Mouse (Mus musculus) hematopoietic stem cell, adult 5-6 weeks (primary cell): Measurements from ENCODE around the gene Pi16. TPM values are rescaled to one million over a fixed set of nuclear protein-coding genes. Genes with fewer than 3 reads are reported as not detected.
A peak's percentile ranks its signal among the peaks of the same experiment; 100 is the strongest.
"Not testable (repeated sequence)": the region's sequence is repeated elsewhere in the genome, so short reads cannot be mapped to it uniquely, and the experiment has no call there.

ENCODE experiments used
- ATAC-seq, 2 experiments: fragments of 125-278 bp in 1 of 2; replicated peaks in 1 of 2; 2 replicates each; pipeline ENCODE4 v1.8.0; 2016 to 2017; ENCODE audit warnings: inconsistent platforms in 2 of 2, mild to moderate bottlenecking in 2 of 2, moderate number of reproducible peaks in 2 of 2, low read depth in 1 of 2, moderate TSS enrichment in 1 of 2; ENCODE audit not compliant: low FRiP score in 2 of 2, poor library complexity in 2 of 2, severe bottlenecking in 2 of 2, insufficient read depth in 1 of 2, low TSS enrichment in 1 of 2
- total RNA-seq: library from RNA; stranded (forward); fragments of 172-1452, 232-1000 nt; gene quantifications from 2 replicates; pipeline ENCODE4 v1.2.3, GENCODE M21; 2017

The Pi16 gene
- total RNA-seq, 1 experiment from 2014 or later, result 1.8 TPM

DNA sequence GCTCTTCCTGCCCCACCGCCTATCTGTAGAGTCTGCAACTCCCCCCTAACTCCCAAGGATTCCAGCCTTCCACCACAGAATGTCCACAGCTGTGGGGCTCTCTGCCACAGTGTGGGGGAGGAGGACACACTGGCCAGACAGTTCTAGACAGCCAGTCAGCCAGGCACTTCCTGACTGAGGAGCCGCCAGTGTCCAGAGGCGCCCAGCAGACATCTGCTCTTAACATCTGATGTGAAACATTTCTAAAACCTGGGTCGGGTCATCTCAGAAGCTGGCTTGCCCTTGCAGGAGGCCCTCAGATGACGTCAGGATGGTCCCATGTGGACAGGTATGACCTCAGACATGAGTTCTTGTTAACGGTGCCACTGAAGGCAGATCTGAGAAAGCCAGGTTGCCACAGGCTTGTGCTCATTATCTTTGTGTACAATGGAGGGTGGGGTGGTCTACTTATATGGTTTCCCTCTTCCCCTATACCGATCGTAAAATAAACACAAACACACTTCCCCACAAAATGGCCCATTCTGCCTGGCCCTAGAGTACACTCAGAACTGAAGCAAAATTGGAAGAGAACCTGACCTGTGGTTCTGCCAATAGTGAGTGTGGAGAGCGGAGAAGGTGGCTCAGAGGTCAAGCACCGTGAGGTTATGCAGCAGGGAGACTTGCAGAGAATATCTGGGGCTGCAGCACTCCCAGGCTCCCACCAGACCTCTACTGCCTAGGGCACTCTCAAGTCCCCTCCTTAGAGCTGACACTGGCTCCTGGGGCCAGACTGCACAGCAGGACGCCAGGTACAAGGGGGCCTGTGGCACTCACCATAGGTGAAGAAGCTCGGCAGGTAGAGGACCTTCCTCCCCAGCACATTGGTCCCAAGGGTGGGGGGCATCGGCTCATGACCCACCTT lies 24.8 kb downstream of the Pi16 start:
- no peak for ATAC-seq

DNA sequence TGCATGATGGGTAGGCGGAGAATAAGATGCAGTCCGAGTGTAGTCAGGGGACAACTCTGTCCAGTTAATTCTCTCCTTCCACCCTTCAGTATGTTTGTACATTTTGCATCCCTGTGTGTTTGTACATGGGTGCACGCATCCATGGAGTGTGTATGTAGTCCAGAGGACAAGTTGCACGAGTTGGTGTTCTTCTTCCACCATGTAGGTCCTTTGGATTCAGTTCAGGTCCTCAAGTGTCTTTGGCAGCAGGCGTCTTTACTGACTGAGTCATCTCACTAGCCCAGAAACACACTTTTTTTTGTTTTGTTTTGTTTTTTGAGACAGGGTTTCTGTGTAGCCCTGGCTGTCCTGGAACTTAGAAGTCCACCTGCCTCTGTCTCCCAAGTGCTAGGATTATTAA lies 25.8 kb downstream of the Pi16 start:
- ATAC-seq, result no peak

DNA sequence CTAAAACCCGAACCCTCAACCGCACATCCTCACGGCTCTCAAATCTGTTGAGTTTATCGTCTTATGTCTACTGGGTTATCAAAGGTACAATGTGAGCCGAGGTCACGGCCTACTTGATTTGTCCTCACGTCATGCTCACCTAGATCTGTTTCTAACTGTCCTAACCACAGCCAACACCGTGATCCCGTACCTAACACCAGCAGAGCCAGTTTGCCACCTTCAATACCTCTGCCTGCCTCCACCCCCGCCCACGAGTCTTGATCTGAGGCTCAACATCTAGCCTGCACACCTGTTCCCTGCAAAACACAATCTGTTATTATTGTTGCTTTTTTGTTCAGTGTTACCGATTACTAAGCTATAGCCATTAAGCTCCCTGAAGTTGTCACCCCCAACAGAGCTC lies 27.8 kb downstream of the Pi16 start:
- no peak for ATAC-seq

DNA sequence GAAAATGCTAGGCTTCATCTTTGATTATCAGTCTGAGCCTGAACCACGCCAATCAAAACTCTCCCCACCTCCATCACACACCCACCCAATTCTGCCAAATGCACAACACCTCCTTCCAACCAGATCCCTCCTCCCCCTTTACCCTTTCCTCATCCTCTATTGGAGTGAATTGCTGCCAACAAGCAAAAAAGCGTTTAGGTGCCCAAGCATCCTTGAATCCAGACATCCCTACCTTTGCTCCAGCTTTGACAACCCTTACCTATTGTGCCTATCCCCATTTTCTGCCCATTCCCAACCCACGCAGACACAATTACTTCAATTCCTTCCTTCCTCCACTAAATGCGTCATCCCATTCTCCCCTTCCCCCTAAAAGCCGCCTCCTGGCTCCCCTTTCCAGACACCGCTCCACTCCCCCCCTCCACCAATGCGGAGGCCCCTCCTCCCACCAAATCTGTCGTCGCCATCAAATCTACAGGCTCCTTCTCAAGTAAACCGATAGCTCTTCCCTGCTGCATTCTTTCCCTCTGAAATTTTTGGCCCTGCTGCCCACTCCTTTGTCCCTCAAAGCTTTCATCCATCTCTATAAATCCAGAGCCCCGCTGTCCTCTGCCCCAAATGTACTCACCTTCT lies 29.1 kb downstream of the Pi16 start:
- ATAC-seq, result no peak

DNA sequence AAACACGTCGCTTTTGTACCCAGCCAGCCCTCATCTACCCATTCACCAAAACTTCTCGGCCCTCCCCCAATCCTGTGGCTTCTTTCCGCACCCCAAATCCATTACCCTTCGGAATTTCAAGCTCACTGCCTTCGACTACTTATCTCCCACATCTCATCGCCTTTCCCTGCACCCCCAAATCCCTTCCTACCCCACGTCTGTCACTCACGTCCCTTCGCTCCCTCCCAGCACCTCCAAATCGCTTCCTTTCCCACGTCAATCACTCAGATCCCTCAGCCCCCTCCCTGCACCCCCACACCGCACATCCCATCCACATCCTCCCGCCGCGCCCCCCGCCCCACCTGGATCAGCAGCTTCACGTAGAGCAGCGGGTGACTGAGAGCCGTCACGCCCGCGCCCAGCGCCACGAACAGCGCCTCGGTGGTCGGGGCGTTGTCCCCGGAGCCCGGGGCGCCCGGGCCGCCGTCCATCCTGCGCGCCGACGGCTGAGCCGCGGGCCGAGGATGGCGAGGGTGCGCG lies 29.7 kb downstream of the Pi16 start:
- ATAC-seq, result no peak

DNA sequence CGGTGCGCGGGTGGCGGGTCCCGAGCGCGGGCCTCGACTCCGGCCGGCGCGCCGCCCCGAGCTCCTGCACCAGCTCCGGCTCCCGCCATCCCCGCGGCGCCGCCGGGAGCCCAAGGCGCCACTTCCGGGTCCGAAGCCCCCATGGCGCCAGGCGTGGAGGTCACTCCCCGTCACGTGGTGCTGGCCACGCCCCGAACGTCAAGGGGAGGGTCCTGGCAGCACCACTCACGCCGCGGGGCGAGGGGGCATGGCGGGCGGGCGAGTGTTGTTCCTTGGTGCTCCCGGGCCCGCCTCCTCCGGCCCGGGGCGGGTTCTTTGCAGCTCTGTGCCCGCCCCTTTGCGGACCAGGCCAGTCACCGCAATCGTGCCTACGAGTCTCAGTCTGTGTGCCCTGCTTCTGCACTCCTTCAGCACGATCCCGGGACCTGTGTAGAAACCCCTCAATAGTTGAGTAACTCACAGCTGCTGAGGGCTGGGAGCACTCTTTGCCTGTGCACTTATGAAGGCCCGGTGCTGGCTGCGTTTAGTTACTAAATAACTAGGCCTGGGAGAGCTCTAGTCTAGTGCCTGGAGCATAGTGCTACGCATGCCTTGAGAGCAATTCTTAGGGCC lies 30.3 kb downstream of the Pi16 start, which contains the start of gene Mtch1:
Gene Mtch1 (minus strand): TSS at position 290 of the 612 bp plus-strand sequence.
- peak; percentile 96 to 99 for ATAC-seq

DNA sequence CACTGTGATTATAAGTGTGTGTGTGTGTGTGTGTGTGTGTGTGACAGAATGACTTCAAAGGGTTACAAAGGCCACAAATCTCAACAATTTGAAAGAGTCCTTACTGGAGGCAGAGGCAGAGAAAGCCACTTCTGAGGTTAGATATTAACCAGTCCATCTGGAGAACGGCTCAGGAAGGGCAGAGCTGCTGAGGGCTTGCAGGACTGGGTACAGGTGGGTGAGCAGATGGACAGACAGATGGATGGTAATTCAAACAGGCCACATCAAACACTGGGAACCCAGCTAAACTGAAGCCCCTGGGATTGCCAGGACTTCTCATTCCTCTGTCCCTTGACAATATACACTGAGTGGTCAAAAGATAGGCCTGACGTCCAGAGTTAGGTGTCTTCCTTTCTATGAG lies 31.5 kb downstream of the Pi16 start:
- no peak for ATAC-seq

DNA sequence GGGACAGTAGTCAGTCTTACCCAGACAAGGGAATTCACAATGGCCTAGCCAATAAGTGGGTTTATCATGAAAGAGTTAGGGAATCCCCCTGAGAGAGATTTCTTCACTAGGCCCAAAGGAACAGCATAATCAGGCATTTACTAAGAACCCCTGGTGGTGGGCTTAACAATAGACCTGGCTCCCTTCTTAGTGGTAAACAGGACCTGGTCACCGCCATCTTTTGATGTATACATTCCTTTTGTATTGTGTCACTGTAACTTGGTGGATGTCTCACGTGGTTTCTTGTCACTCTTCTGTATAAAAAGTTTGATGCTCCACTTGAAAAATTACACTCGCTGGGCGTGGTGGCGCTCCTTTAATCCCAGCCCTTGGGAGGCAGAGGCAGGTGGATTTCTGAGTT lies 33.6 kb downstream of the Pi16 start:
- ATAC-seq, result not testable (repeated sequence)

DNA sequence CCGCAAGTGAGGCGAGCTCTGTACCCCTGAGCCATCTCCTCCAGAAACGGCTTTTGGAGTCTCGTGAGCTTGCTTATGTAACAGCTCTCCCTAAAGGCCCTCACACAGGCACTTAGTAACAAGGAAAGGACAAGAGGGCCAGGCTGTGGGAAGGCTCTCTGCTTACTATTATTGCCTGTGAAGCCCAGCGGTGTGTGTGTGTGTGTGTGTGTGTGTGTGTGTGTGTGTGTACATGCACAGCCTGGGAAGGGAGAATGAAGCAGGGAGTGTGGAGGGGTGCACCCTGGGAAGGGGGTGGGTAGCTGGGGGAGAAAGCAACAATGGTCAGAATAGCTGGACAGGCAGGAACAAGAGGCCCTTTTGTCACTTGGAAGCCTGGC lies 38.0 kb downstream of the Pi16 start:
- ATAC-seq, result no peak

DNA sequence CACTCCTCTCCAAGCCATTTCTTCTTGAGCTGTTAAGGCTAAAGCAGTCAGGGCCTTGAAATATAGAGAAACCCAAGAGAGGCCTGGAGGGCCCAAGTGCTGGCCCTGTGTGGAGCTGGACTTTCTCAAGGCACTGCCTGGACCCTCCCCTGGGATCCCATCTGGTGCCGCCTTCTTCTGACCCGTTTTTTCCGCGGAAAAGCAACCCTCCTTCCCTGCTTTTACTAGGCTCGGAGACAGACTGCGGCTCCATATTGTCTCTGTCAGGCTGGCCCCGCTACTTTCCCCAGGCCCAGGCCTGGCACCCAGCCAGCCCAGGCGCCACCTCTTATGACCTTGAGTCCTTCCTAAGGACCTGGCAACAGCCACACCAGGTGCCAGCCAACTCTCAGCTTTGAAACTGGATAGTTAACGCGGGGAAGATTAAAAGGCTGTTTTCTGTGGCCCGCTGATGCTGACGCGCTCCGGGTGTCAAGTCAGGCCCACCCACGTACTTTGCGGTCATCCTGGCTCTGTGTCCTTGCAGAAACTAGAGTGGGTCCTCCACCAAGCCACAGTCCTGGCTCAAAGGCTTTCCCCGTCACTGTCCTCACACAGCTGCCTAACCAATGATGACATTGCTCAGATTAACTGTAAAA lies 38.5 kb downstream of the Pi16 start:
- no peak for ATAC-seq

DNA sequence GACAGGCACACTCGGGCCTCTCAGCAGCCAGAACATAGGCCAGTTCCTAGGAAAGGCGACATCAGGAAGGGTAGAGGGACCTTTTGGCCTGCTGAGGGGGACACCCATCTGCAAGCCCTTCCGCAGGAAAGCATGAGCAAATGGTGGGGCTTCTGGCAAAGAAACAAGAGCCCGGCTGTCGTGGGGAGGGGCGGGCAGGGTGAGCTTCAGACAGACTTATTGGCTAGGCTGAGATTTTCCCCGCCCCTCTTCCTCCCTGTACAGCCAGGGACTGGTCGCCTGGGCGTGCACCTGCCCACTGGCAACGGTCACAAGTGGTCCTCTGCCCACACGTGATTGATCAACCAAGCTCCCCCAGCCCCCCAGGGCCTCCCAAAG lies 39.0 kb downstream of the Pi16 start:
- ATAC-seq, result no peak

DNA sequence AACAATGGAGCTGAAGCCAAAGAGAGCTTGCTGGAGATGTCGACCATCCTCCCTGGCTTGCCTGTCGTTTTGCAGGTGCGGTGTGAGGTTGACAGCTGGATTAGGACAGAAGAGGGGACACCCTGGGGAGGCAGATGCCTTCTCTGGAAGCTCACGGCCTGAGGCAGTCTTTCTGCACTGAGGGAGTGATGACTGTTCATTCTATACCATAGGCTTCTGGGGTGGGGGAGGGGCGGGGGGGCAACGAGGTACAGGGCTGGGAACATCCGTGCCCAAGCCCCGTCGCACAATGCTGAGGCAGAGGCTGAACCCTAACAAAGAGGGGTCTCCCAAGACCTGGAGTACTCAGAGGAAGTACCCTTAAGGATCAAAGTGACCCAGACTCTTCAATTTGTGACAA lies 39.4 kb downstream of the Pi16 start:
- no peak for ATAC-seq

DNA sequence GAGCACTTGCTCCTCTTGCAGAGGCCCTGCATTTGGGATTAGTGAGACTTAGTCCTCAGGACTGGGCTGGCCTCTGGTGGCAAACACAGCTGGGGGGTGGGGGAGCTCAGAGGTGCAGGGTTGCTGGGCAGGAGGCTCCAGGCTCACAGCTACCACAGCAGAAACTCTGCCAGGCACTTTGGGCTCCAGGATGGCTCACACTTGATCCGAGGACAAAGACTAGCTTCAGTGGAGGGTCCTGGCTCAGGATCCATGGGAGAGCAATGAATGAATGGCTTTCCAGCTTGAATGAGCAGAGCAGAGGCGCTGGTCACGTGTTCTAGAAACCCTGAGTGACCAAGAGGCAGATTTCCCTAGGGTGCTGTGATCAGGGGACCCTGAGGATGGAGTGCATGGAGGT lies 41.4 kb downstream of the Pi16 start:
- ATAC-seq, result no peak

DNA sequence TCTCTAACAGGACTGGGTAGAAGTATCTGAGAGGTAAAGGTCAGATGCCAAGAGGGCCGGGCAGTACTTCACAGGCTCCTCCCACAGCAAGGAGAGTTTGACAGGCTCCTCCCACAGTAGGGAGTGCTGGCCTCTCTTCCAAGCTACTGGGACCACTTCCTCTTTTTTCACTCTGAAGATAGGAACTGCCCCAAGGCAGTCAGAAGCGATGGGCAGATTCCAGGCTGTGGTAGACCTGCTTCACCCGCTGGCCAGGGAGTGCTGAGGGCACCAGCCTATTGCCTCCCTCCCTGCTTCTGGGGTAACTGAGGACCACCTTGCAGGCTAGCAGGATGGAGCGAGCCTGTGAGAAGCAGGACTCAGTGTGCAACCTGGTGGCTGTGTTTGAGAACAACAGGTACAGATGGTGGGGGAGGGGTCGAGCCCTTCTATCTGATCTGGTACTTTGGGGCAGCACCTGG lies 43.3 kb downstream of the Pi16 start, which contains the start of gene Fgd2:
Gene Fgd2 (plus strand): TSS at position 154 of the 461 bp plus-strand sequence.
- ATAC-seq, result peak; percentile 82

DNA sequence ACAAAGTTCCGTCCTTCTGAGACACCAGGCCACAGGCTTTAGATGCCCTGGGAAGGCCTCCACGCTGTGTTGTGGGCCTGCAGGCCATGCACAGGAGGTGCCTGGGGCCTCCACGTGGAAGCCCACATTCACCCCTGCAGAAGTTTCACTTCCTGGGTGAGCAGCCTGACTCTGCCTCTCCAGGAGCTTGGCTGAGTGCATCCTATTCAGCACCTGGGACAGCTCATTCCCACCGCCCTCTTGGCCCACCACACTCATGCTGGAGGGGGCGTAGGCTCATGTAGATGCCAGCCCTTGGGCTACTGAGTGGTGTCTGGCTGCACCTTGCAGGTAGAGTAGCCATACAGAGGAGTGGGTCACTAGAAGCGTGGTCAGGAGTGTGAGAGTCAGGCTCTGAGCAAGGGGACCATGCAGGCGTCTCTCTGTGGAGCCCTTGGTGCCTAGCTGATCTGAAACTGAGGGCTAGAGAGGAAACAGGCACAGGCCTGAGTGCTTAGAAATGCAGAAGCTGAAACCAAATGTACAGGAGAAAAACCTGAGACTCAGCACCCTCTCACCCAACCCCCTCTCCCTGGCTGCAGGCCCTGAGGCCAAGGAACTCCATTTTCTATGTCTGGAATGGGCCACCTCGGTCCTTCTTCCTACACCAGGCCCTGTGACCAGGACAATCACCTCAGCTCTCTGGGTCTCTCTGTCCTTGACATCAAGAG lies 44.7 kb downstream of the Pi16 start:
- peak; percentile 23 to 25; a peak in 2 of 4 replicates for ATAC-seq

DNA sequence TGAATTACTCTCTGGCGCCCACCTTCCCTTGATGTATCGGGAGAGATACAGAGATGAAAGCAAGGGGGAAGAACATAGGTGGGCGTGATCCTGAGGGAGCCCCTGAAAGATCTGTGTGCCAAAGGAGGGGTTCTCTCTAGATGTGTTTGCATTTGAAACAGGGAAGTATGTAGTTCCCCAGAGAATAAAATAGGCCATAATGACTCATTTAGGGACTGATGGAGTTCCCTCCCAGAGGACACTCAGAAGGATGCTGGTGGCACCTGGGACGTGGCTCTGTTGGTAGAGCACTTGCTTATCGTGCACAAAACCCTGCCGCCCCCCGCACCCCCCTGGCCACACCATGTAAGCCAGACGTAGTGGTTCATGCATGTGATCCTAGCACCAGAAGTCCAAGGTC lies 45.6 kb downstream of the Pi16 start:
- no peak for ATAC-seq

DNA sequence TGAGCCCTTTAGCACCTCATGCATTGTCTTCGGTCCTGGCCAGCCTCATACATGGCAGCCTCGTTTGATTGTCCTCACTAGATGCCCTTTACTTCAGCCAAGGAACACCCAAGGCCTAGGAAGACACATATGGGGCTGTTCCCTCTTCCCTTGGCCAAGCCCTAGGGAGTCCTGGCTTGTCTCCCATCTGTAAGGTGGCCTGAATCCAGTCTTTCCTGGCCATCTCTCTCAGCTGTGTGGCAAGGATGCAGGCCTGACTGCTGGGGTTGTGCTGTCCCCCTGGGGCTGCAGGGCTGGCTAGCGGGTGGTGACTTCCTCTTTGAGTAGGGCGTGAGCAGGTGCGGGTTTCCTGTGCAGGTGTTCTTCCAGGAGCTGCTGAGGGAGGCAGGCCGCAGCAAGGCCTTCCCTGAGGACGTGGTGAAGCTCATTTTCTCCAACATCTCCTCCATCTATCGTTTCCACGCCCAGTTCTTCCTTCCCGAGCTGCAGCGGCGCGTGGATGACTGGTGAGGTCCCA lies 47.7 kb downstream of the Pi16 start:
- no peak for ATAC-seq
